Mouse (Mus musculus): ENCODE data around the gene Samd5.

DNA sequence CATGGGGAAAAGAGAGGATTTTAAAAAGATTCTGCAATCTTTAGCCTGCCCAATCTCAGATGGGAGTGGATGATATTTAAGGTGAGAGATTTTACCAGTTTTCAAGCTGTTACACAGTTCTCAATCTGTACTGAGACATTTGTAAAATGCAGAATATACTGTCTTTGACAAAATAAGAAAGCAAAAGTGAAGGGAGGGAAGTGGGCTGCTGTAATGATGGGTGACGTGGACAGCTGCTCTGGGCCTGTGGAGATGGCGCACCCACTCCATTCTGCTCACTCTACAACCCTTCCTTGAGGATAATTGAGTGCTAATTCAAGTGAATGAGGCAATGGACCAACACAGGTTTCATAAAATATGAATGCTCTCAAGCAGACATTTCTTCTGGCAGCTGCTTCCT lies 84.4 kb downstream of the Samd5 start:
- TF ChIP-seq POLR2A (IDR thresholded peaks at IDR 0.05; ENCODE audit: insufficient read depth, low read depth, low read length) (no peak), CTCF (IDR thresholded peaks at IDR 0.05; ENCODE audit: insufficient read depth, low read depth, low read length) (no peak)

Data from olfactory bulb, adult 2 months (tissue).